Mouse (Mus musculus): ENCODE data around the gene Fzr1. TPM values are rescaled to one million over a fixed set of nuclear protein-coding genes. Genes with fewer than 3 reads are reported as not detected.

Fzr1 gene
- total RNA-seq, 2 experiments from 2014 or later, result 68.6 to 73.2 TPM

GRCm38 (mm10) chr10:81417227-81418215 lies 39.2 kb upstream of the Fzr1 start:
- no peak for DNase-seq (ENCODE audit: low spot score in 2 of 2)

GRCm38 (mm10) chr10:81416581-81417226 lies 38.4 kb upstream of the Fzr1 start:
- DNase-seq (ENCODE audit: low spot score in 2 of 2), result peak; percentile 86 to 90

GRCm38 (mm10) chr10:81415549-81416310 lies 37.4 kb upstream of the Fzr1 start:
- DNase-seq (ENCODE audit: low spot score in 2 of 2), result no peak

- DNase-seq (ENCODE audit: low spot score in 2 of 2), result no peak
These were observed 36.8 kb upstream of the Fzr1 start for GRCm38 (mm10) chr10:81415146-81415545.

DNA sequence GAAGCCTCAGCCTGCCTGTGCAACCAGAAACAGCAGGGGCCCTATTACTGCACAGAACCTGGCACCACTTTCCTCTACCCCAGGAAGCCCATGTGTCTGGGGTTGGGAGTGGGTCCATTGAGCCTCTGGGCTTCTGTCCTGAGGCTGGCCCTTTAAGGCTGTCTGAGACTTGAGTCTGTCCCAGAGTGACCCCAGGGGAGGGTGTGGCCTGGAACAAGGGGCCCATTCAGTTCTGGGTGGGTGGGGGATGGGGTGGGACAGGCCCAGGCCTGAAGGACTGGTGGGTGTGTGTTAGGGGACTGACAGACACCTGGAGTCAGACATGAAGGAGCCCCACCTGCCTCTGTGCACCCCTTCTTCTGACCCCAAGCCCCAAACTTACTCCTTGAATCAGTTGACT lies 36.4 kb upstream of the Fzr1 start:
- DNase-seq (ENCODE audit: low spot score in 2 of 2), result no peak

DNA sequence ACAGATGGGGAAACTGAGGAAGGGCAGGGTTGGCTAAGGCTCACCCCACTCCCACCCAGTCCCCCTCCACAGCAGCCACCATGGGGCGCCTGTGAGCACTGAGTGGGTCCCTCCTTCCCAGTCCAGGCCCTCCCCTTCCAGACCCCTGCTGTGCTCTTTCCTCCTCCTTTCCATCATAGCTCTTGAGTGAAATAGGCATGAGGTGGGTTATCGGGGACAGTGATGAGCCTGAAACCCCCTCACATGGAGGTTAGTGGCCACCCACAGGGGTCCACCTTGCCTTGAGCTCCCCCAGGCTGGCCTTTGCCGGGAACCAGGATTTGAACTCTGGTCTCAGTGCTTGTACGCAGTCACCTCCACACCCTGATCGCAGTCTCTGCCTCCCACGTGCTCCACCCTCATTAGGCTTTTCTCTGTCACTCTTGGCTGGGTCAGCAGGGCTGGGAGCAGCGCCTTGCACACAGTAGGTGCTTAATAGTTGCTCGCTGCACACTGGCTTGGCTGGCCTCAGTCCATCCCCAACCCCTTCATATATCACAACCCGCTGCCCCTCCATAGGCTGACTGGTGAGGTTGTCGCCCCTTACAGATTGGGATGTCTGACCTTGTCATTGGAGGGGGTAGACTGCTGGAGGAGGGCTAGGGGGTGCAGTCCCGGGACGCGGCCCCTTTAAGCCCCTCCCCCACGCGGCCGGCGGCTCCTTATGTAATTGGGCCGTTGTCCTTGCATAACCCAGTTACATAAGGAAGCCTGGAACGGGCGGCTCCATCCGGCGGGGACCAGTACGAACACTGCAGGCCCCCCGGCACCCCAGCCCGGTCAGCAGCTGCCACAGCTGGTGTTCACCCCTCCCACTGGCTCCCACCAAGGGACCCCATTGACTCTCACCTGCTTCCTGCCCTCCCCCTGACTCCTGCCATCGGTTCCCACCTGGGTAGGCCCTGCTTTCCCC lies 35.3 kb upstream of the Fzr1 start:
- peak; percentile 75 to 79 for DNase-seq (ENCODE audit: low spot score in 2 of 2)

DNA sequence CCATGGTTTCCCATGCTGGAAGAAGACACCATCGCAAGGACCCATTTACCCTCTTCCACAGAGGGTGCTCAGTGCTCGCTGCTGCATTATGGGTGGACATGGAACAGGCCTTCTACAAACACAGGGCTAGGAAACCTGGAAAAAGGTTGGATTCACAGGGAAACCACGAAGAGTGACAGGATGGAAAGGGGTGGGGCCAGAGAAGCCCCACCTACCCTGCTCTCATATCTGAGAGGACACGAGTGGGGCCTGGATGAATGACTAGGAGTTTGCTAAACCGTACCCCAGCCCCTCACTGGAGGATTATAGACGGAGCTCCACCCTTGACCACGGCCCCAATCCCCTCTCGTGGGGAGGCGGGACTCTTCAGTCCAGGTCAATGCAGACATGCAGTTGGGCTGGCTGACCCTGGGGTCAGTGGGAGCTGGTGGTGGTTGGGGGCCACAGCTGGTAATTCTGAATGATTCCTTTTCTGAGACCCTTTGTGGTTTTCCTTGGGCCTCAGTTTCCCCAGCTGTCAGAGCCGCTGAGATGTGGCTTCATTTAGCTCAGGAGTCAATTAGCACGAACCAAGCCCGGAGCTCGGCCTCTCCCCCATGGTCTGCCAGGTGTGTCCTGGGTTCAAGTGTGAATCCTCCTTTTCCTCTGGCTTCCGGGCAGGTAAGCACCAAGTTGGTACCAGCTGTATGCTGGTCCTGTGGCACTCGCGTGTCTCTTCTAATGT lies 34.4 kb upstream of the Fzr1 start:
- no peak for DNase-seq (ENCODE audit: low spot score in 2 of 2)

GRCm38 (mm10) chr10:81411471-81412400 lies 33.4 kb upstream of the Fzr1 start:
- peak in 1 of 2 experiments; percentile 70 for DNase-seq (ENCODE audit: low spot score in 2 of 2)

- no peak for DNase-seq (ENCODE audit: low spot score in 2 of 2)
These were observed 32.7 kb upstream of the Fzr1 start for GRCm38 (mm10) chr10:81410981-81411380.

GRCm38 (mm10) chr10:81410350-81410749 lies 32.0 kb upstream of the Fzr1 start:
- DNase-seq (ENCODE audit: low spot score in 2 of 2), result no peak

DNA sequence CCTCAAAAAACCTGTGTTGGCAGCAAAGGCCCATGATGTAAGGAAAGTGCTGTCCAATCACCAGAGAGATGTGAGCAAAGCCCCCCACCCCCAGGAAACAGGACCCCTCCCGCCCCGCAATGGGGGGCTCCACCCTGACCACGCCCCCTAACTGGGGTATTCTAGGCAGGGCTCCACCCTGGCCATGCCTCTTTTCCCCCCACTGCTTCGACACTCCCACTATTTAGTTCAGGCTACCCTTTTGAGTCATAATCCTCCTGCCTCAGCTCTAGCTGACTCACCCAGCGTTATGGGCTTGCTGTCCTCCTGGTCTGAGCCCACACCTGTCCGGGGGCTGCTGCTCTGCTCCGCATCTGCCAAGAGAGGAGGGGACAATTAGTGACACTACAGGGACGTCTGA lies 31.0 kb upstream of the Fzr1 start:
- DNase-seq (ENCODE audit: low spot score in 2 of 2), result no peak

DNA sequence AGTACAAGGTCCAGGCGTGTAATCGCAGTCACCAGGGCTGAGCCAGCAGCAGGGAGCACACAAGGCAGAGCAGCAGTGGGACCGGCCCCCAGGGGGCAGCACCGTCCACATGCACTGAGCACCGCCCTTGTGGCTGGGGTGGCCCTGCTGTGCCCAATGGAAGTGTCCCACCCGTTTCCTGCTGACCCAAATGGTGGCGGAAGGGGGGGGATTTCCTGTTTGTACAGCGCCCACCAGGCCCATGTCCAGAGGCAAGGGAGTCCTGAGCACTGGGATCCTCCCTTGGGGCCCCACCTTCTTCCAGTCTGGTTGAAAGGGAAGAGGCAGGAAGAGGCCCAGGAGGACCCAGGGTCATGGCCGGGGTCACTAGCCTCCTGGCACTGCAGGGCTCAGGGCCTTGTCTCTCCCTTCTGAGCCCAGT lies 30.6 kb upstream of the Fzr1 start:
- peak in 1 of 2 experiments; percentile 58 for DNase-seq (ENCODE audit: low spot score in 2 of 2)

DNA sequence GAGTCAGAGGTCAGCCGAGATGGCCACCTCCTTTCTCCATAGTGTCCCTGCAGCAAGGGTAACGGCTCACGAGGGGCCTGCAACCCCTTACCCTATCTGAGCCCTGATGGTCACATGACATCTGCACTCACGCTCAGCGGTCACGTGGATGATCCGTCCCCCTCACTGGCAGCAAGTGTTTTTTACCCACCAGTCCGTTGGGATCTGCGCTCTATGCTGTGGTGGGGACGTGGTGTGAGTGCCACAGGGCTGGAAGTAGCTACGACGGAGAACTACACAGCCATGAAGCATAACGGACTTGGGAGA lies 30.1 kb upstream of the Fzr1 start:
- DNase-seq (ENCODE audit: low spot score in 2 of 2), result no peak

GRCm38 (mm10) chr10:81407539-81408423 lies 29.5 kb upstream of the Fzr1 start:
- DNase-seq (ENCODE audit: low spot score in 2 of 2), result peak in 1 of 2 experiments; percentile 73

DNA sequence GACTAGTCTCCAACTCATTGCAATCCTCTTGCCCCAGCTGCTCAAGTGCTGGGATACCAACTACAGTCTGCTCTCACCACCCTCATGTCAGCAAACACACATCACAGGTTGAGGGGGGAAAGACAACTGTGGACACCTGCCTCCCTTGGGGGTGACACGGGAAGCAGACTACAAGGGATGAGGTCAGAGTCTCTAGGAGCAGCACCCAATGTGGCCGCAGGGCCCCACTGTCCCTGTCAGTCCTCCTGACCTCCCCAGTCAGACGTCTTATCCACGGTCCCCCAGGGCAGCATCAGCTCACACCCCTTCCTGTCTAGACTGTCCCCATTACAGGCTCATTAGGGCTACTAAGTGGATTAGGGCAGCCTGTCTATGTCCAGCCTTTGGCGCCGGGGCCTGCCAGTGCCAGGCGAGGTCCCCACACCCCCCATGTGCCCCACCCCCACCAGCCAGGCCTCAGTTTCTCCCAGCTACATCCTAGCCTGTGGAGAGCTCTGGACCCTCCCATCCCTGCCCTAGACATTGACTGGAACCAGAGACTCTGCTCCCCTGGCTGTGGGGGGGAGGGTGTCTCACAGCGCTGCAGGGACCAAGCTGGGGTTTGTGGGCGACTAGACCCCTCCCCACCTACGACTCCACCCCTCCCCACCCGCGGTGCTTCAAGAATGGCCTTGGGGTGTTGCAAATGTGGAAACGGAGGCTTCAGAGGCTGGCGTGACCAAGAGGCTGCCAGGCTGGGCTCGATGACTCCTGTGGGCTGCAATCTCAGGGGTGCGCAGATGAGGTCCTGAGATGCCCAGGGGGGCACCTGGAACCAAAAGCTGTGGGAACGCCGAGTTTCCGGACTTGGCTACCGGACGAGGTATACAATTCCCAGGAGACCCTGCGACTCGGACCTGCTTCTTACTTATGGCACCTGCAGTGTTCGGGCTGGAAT lies 28.5 kb upstream of the Fzr1 start:
- no peak for DNase-seq (ENCODE audit: low spot score in 2 of 2)

GRCm38 (mm10) chr10:81405588-81406201 lies 27.4 kb upstream of the Fzr1 start:
- peak in 1 of 2 experiments; percentile 64 for DNase-seq (ENCODE audit: low spot score in 2 of 2)
